14 mouse cellular contexts compared by ENCODE assay signal in the genomic region with DNA sequence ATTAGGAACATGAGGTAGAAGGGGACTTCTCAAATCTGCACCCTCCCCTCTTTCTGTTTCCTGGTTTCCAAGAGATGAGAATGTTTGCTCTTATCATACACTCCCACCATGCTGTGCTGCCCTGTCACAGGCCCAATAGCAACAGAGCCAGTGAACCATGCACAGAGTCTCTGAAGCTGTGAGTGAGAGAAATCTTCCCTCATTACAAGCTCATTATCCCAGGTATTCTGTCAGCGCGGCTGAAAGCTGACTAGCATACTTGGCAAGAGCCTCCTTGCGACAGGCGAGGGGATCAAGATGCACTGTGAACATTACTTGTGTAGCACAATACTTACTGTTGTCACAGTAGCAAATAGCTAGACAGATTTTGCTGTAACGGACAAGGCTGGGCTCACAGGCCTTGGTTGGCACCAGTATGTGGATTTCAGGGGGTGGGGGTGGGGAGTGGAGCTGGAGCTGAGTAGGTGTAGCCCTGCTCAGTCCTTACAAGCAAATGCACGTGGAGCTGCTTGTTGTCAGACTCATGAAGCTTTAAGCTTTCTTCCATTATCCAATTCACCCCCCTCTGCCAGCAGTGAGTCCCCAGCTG.
"Had no signal": no experiment of that assay in that cellular context is flagged by ENCODE, and none has a peak within 500 bp of the region (broad histone marks: within the 10 kb centered on the region; RNA-seq: fewer than 3 reads in every experiment).

No protein-coding gene starts in this region.

- DNase-seq: kidney, adult 2 months; kidney, postnatal 25 days; lung, embryonic 14.5 days; lung, postnatal 10 days; lung, postnatal 4 days; right cerebral cortex, postnatal 4 days; spleen, adult 18-20 months; thymus, adult 2 months; thymus, postnatal 25 days had no signal

- H3K4me2 ChIP-seq: limb, embryonic 15.5 days; liver, embryonic 12.5 days; lung, embryonic 14.5 days; midbrain, embryonic 11.5 days had no signal

- ATAC-seq: liver, embryonic 12.5 days had no signal

- H3K27me3 ChIP-seq: limb, embryonic 15.5 days; liver, embryonic 12.5 days had no signal

- H3K9ac ChIP-seq: limb, embryonic 15.5 days; liver, embryonic 12.5 days; lung, embryonic 14.5 days had no signal

- H3K9me3 ChIP-seq: limb, embryonic 15.5 days; liver, embryonic 12.5 days; megakaryocyte, embryonic 14.5 days had no signal

- H3K27ac ChIP-seq: left cerebral cortex, adult 2 months; limb, embryonic 15.5 days; liver, embryonic 12.5 days had no signal

- H3K4me1 ChIP-seq: limb, embryonic 15.5 days; liver, embryonic 12.5 days; megakaryocyte, embryonic 14.5 days had no signal

- H3K4me3 ChIP-seq: left cerebral cortex, adult 2 months; limb, embryonic 15.5 days; liver, embryonic 12.5 days; megakaryocyte, embryonic 14.5 days had no signal

- H3K36me3 ChIP-seq: limb, embryonic 15.5 days; liver, embryonic 12.5 days had no signal
